ENCODE assay signal across 20 mouse cellular contexts in genomic region chr2:73081861-73082260, GRCm38 (mm10).
DNase-seq lines count a peak whose midpoint lies in the region; ATAC-seq and TF ChIP-seq lines count a peak whose summit lies in the region.
"Had no signal": no experiment of that assay in that cellular context is flagged by ENCODE, and none has a peak within 500 bp of the region (broad histone marks: within the 10 kb centered on the region; RNA-seq: fewer than 3 reads in every experiment).

No protein-coding gene starts in this region.

- no peak for TF ChIP-seq CTCF in kidney, adult 2 months (conservative IDR thresholded peaks at IDR 0.05; ENCODE audit: insufficient read depth, insufficient read length, low read depth, low read length)

- H3K4me2 ChIP-seq in kidney, embryonic 16.5 days (replicated peaks; ENCODE audit: low read depth, low read length) = no peak overlapping the region
- no peak overlapping the region for H3K4me2 ChIP-seq in heart, embryonic 11.5 days
- H3K4me2 ChIP-seq in midbrain, embryonic 13.5 days (replicated peaks) = no peak overlapping the region
- H3K4me2 ChIP-seq: heart, embryonic 12.5 days had no signal

- no peak overlapping the region for H3K27ac ChIP-seq in kidney, embryonic 16.5 days (ENCODE audit: low read length)
- H3K27ac ChIP-seq in kidney, adult 2 months (ENCODE audit: insufficient read depth, low read depth, low read length) = no peak overlapping the region
- H3K27ac ChIP-seq in heart, embryonic 11.5 days (ENCODE audit: low read depth, low read length) = no peak overlapping the region
- no peak overlapping the region for H3K27ac ChIP-seq in midbrain, embryonic 13.5 days
- H3K27ac ChIP-seq: embryonic facial prominence, embryonic 10.5 days; heart, adult 2 months had no signal

- 75% methylated on average over 2 of the region's 2 CpGs for WGBS in kidney, embryonic 16.5 days
- 88% methylated on average over 2 of the region's 2 CpGs for WGBS in kidney, adult 2 months
- 87% methylated on average over 2 of the region's 2 CpGs for WGBS in heart, embryonic 11.5 days (ENCODE audit: insufficient replicate concordance)
- 98% methylated on average over 2 of the region's 2 CpGs for WGBS in midbrain, embryonic 13.5 days

- TF ChIP-seq POLR2A in kidney, adult 2 months (IDR thresholded peaks at IDR 0.05; ENCODE audit: low read depth, low read length) = no peak

- H3K4me3 ChIP-seq in kidney, embryonic 16.5 days (ENCODE audit: low read length) = no peak overlapping the region
- H3K4me3 ChIP-seq in kidney, adult 2 months (ENCODE audit: insufficient read depth, low read depth, low read length) = no peak overlapping the region
- H3K4me3 ChIP-seq in heart, embryonic 11.5 days (ENCODE audit: low read depth, low read length) = no peak overlapping the region
- no peak overlapping the region for H3K4me3 ChIP-seq in midbrain, embryonic 13.5 days (replicated peaks)
- H3K4me3 ChIP-seq: embryonic facial prominence, embryonic 10.5 days; erythroblast, embryonic 14.5 days; forebrain, embryonic 10.5 days; heart, adult 2 months; heart, embryonic 12.5 days had no signal

- peaks cover 10% of the 10 kb centered on the region for H3K4me1 ChIP-seq in kidney, embryonic 16.5 days (ENCODE audit: insufficient read depth, low read length)
- no peaks in the 10 kb centered on the region for H3K4me1 ChIP-seq in kidney, adult 2 months (ENCODE audit: control insufficient read depth, insufficient read depth, low read length)
- H3K4me1 ChIP-seq in heart, embryonic 11.5 days (ENCODE audit: control insufficient read depth, insufficient read depth, low read length) = peaks cover 5% of the 10 kb centered on the region
- H3K4me1 ChIP-seq in midbrain, embryonic 13.5 days (replicated peaks) = peaks cover 17% of the 10 kb centered on the region

- ATAC-seq in kidney, embryonic 16.5 days (ENCODE audit: low FRiP score, low TSS enrichment) = peak; percentile 12; the same call in 1 of the 2 replicates
- ATAC-seq in megakaryocyte, adult 5-6 weeks (ENCODE audit: poor library complexity, severe bottlenecking) = 0 out of 2 replicates have a peak, but pooled peaks have one; percentile 21
- no peak for ATAC-seq in heart, embryonic 11.5 days (replicated peaks; ENCODE audit: insufficient number of reproducible peaks, low FRiP score, low TSS enrichment)
- no peak for ATAC-seq in midbrain, embryonic 13.5 days
- ATAC-seq: forebrain, embryonic 14.5 days; inflammation-experienced regulatory T-cells, adult 6 months; Patski had no signal

- H3K9me3 ChIP-seq in kidney, embryonic 16.5 days (ENCODE audit: low read length) = no peaks in the 10 kb centered on the region
- no peaks in the 10 kb centered on the region for H3K9me3 ChIP-seq in heart, embryonic 11.5 days (replicated peaks; ENCODE audit: control insufficient read depth, low read length)
- H3K9me3 ChIP-seq in midbrain, embryonic 13.5 days = no peaks in the 10 kb centered on the region
- H3K9me3 ChIP-seq: embryonic facial prominence, embryonic 10.5 days; heart, embryonic 12.5 days had no signal

- H3K9ac ChIP-seq in kidney, embryonic 16.5 days (replicated peaks; ENCODE audit: low read length) = no peak overlapping the region
- no peak overlapping the region for H3K9ac ChIP-seq in heart, embryonic 11.5 days (ENCODE audit: low read depth, low read length)
- no peak overlapping the region for H3K9ac ChIP-seq in midbrain, embryonic 13.5 days (replicated peaks)
- H3K9ac ChIP-seq: heart, embryonic 12.5 days had no signal

- H3K36me3 ChIP-seq in kidney, embryonic 16.5 days (ENCODE audit: insufficient read depth, low read length) = no peaks in the 10 kb centered on the region
- no peaks in the 10 kb centered on the region for H3K36me3 ChIP-seq in kidney, adult 2 months (ENCODE audit: control insufficient read depth, insufficient read depth, low read length)
- no peaks in the 10 kb centered on the region for H3K36me3 ChIP-seq in heart, embryonic 11.5 days (ENCODE audit: control insufficient read depth, insufficient read depth, low read length)
- no peaks in the 10 kb centered on the region for H3K36me3 ChIP-seq in midbrain, embryonic 13.5 days
- H3K36me3 ChIP-seq: embryonic facial prominence, embryonic 10.5 days; forebrain, embryonic 10.5 days; heart, embryonic 12.5 days had no signal

- no peak for DNase-seq in kidney, adult 2 months
- DNase-seq in lung, postnatal 36 days = peak; percentile 18
- no peak for DNase-seq in lung, postnatal 4 days
- DNase-seq in ES-CJ7 (ENCODE audit: low read depth, low spot score) = peak; percentile 25
- DNase-seq: adrenal gland, adult 8-10 months; adrenal gland, postnatal 36 days; cerebellum, adult 2 months; gastrocnemius, postnatal 10 days; heart, adult 2 months had no signal

- no peaks in the 10 kb centered on the region for H3K27me3 ChIP-seq in kidney, embryonic 16.5 days (ENCODE audit: insufficient read depth, low read length)
- H3K27me3 ChIP-seq in kidney, adult 2 months (replicated peaks; ENCODE audit: control insufficient read depth, insufficient read depth, low read length) = no peaks in the 10 kb centered on the region
- H3K27me3 ChIP-seq in heart, embryonic 11.5 days (ENCODE audit: control insufficient read depth, insufficient read depth, low read length) = no peaks in the 10 kb centered on the region
- no peaks in the 10 kb centered on the region for H3K27me3 ChIP-seq in midbrain, embryonic 13.5 days
- H3K27me3 ChIP-seq: Patski had no signal

Comparison
In these comparisons a context has a peak if more than half of its experiments do, and no peak if none do; other contexts are left out.
1. DNase-seq: peak in lung, postnatal 36 days (single experiment) and ES-CJ7 (single experiment); none in kidney, adult 2 months (single experiment) and lung, postnatal 4 days (0 of 2).
2. ATAC-seq: peak in kidney, embryonic 16.5 days (single experiment) and megakaryocyte, adult 5-6 weeks (single experiment); none in heart, embryonic 11.5 days (single experiment) and midbrain, embryonic 13.5 days (single experiment).